Mouse (Mus musculus): Measurements from ENCODE around the gene Men1.

GRCm38 (mm10) chr19:6324751-6325150 lies 10.0 kb upstream of the Men1 start:
- no peak for TF ChIP-seq CTCF (IDR thresholded peaks at IDR 0.05)
- TF ChIP-seq EP300 (IDR thresholded peaks at IDR 0.05), result no peak

All from lung, postnatal 0 days (tissue).